Mouse (Mus musculus): Measurements from ENCODE around the gene Olfr211. TPM values are rescaled to one million over a fixed set of nuclear protein-coding genes. Genes with fewer than 3 reads are reported as not detected.

The Olfr211 gene
- polyA plus RNA-seq (2016; fragmentation: Nextera tagmentation; extraction: Ambion mirVana), result not detected in 2 replicates

DNA sequence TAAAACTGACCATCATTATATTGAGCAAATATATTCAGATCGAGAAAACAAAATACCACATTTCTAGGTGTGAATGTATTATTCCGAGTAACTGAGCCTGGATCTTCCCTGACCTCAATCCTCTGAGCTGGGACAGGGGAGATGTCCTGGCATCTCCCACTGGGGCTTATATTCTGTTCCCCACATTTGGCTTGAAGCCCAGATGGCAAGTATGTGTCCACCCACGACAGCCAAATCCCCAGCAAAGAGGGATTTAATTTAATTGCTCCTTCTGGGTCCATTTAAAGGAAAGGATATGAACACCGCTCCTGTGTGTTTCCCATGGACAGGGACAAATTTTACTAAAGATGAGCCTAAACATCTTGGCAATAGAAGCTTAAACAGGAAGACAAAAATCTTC, at the start of gene Olfr211:
TSS of gene Olfr211 (plus strand) at position 301 of the 400 bp plus-strand sequence.
- Histone ChIP-seq H3K4me3 (no peak within 1 kb of the TSS), H3K4me1 (no peaks in the 10 kb centered on the region)
- 81% methylated on average over 4 of the region's 4 CpGs for WGBS

DNA sequence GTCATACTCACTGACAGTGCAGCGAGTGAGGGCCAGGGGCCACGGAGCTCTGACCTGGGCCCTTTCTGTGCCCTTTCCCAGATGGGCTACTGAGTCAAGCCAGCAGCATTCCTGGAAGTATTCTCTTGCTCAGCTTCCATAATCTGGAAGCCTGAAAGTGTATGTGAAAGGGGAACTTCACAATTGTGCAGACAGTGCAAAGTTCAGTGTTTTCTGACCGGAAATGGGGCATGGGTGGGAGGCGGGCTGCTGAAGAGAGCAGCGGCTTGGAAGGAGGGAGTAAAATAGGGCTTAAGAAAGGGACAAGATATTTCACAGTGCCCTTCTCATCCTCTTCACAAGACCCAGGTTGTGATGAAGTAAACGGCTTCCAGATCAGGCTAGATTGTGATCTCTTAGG, 49.4 kb upstream of the Olfr211 start:
- DNase-seq (ENCODE audit: low spot score), result no peak
- Histone ChIP-seq H3K36me3 (no peaks in the 10 kb centered on the region), H3K9me3 (replicated peaks) (no peaks in the 10 kb centered on the region), H3K4me1 (no peaks in the 10 kb centered on the region), H3K4me3 (no peak overlapping the region), H3K27me3 (ENCODE audit: low read depth, poor library complexity, severe bottlenecking) (no peaks in the 10 kb centered on the region), H3K27ac (no peak overlapping the region)
- 89% methylated on average over 6 of the region's 6 CpGs for WGBS

More for the DNA sequence above, at the start of gene Olfr211:
- DNase-seq (ENCODE audit: low spot score), result no peak
- no peak within 1 kb of the TSS for H3K27ac ChIP-seq
- no peaks in the 10 kb centered on the region for H3K36me3 ChIP-seq
- no peaks in the 10 kb centered on the region for H3K9me3 ChIP-seq (replicated peaks)
- no peaks in the 10 kb centered on the region for H3K27me3 ChIP-seq (ENCODE audit: low read depth, poor library complexity, severe bottlenecking)

DNA sequence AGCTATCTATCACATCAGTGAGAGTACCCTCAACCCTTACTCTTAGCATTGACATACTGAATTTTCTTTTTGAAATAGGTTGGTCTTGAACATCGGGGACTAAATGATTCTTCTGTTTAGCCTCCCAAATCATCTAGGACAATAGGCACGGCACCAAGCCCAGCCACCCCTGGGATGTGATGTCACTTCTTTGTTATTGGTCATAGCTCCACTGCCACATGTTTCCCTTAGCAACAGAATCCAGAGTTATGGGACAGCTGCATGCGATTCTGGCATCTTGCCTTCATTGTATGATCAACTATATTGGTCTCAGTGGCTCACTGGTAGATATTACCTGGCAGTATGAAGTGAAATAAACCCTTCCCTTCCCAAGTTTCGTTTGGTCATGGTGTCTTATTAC, 48.4 kb upstream of the Olfr211 start:
- no peaks in the 10 kb centered on the region for H3K36me3 ChIP-seq
- no peaks in the 10 kb centered on the region for H3K9me3 ChIP-seq (replicated peaks)
- no peak overlapping the region for H3K27ac ChIP-seq
- no peak for DNase-seq (ENCODE audit: low spot score)
- WGBS, result 86% methylated on average over 4 of the region's 4 CpGs
- no peak overlapping the region for H3K4me3 ChIP-seq
- no peaks in the 10 kb centered on the region for H3K4me1 ChIP-seq
- no peaks in the 10 kb centered on the region for H3K27me3 ChIP-seq (ENCODE audit: low read depth, poor library complexity, severe bottlenecking)

DNA sequence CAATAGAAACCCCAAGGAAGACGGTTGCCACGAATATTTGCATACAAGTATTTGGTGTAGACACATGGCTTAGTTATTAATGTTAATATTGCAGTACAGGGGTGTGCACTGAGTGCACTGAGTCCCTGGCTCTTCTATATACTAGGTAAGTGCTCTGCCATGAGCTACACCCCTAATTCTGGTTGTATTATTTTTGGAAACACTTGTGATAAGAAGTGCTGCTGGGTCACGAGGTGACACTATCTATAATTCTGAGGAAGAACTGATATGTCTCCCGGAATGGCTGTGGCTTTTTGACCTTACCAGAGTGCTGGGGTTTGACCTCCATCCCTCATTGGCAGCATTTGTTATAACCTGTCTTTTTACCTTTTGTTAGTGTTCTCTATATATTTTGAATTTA, 48.0 kb upstream of the Olfr211 start:
- Histone ChIP-seq H3K36me3 (no peaks in the 10 kb centered on the region), H3K9me3 (replicated peaks) (no peaks in the 10 kb centered on the region), H3K4me1 (no peaks in the 10 kb centered on the region), H3K4me3 (no peak overlapping the region), H3K27me3 (ENCODE audit: low read depth, poor library complexity, severe bottlenecking) (no peaks in the 10 kb centered on the region), H3K27ac (no peak overlapping the region)
- no peak for DNase-seq (ENCODE audit: low spot score)
- WGBS, result 84% methylated on average over 4 of the region's 4 CpGs

DNA sequence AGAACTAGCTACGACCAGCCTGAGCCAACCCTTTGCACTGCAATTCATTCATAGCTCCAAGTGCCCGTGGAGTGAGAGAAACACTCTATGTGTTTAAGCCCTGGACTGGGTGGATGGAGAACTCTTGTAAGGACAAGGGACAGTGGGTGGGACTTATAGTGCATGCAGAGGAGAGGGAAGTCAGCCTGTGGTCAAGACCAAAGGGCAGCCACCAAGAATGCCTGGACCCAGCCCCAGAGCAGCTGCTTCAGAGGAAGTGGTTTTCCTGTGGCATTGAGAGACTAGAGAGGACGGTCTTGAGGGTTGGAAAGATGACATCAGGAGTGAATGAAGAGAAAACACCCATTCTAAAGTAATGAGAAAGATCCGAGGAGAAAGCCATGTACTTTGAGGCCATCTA, 33.1 kb upstream of the Olfr211 start:
- H3K27ac ChIP-seq, result no peak overlapping the region
- no peak for DNase-seq (ENCODE audit: low spot score)
- WGBS, result 85% methylated on average over 4 of the region's 4 CpGs
- H3K36me3 ChIP-seq, result no peaks in the 10 kb centered on the region
- H3K27me3 ChIP-seq (ENCODE audit: low read depth, poor library complexity, severe bottlenecking), result peaks cover 24% of the 10 kb centered on the region
- H3K4me3 ChIP-seq, result no peak overlapping the region
- peaks cover 3% of the 10 kb centered on the region for H3K4me1 ChIP-seq
- no peaks in the 10 kb centered on the region for H3K9me3 ChIP-seq (replicated peaks)

DNA sequence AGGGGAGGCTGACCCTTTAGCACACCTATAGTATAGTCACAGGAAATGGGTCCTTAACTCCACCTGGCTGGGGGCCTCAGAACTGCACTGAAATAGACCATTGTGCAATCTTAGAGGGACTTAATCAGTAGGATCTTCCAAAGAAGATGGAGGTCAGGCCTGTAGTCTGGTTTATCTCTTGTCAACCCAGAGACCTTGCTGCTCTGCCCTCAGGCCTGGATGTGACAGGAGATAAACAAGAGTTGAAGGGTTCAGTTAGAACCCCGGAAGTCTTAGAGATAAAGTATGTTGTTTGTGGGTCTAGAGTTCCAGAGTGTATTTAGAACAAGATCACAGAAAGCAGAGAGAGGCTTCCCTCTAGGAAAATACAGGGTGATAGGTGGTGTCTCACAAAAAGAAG, 32.4 kb upstream of the Olfr211 start:
- 81% methylated on average over 1 of the region's 1 CpGs for WGBS
- DNase-seq (ENCODE audit: low spot score), result no peak
- Histone ChIP-seq H3K36me3 (no peaks in the 10 kb centered on the region), H3K27ac (no peak overlapping the region), H3K4me1 (peaks cover 7% of the 10 kb centered on the region), H3K27me3 (ENCODE audit: low read depth, poor library complexity, severe bottlenecking) (peaks cover 31% of the 10 kb centered on the region), H3K9me3 (replicated peaks) (no peaks in the 10 kb centered on the region), H3K4me3 (no peak overlapping the region)

DNA sequence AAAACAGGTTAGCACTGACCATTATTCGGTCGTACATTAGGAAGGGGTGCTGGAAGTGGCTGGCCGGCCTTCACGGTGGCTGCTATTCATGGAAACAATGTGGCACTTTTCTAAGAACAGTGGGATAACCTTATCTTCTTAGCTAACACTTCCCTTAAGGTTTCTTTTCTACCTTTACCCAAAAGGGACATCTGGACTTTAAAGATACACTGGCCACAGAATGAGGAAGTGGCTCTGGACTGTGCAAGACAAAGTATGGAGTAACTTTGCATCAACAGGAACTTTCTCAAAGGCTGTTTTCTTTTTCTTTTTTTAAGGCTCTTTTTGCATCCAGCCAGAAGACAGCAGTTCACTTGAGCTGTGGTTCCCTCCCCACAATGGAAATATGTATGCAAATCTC, 30.2 kb upstream of the Olfr211 start:
- H3K4me3 ChIP-seq, result no peak overlapping the region
- 83% methylated on average over 4 of the region's 4 CpGs for WGBS
- H3K27me3 ChIP-seq (ENCODE audit: low read depth, poor library complexity, severe bottlenecking), result peaks cover 44% of the 10 kb centered on the region
- H3K9me3 ChIP-seq (replicated peaks), result no peaks in the 10 kb centered on the region
- DNase-seq (ENCODE audit: low spot score), result no peak
- no peak overlapping the region for H3K27ac ChIP-seq
- no peaks in the 10 kb centered on the region for H3K36me3 ChIP-seq
- peaks cover 7% of the 10 kb centered on the region for H3K4me1 ChIP-seq

DNA sequence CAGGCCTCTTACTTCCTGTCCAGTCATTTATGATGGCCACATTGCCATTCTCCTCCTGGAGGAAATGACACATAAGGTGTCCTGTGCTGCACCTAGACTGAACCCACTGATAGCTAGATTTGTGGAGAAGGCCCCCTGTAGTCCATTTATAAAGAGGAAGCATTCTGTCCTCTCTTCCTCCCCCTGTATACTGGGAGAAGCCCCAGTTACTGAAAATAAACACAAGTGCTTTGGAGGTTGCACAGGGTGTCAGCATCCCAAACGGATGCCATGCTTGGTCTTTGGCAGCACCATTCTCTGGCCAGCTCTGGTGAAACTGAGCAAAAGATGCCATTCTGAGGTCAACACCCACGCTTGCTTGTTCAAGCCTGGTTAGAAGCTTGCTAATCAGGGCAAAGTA, 29.7 kb upstream of the Olfr211 start:
- DNase-seq (ENCODE audit: low spot score), result no peak
- no peaks in the 10 kb centered on the region for H3K36me3 ChIP-seq
- H3K27ac ChIP-seq, result no peak overlapping the region
- H3K27me3 ChIP-seq (ENCODE audit: low read depth, poor library complexity, severe bottlenecking), result peaks cover 44% of the 10 kb centered on the region
- no peak overlapping the region for H3K4me3 ChIP-seq
- peaks cover 7% of the 10 kb centered on the region for H3K4me1 ChIP-seq
- WGBS, result 76% methylated on average over 2 of the region's 2 CpGs
- no peaks in the 10 kb centered on the region for H3K9me3 ChIP-seq (replicated peaks)

DNA sequence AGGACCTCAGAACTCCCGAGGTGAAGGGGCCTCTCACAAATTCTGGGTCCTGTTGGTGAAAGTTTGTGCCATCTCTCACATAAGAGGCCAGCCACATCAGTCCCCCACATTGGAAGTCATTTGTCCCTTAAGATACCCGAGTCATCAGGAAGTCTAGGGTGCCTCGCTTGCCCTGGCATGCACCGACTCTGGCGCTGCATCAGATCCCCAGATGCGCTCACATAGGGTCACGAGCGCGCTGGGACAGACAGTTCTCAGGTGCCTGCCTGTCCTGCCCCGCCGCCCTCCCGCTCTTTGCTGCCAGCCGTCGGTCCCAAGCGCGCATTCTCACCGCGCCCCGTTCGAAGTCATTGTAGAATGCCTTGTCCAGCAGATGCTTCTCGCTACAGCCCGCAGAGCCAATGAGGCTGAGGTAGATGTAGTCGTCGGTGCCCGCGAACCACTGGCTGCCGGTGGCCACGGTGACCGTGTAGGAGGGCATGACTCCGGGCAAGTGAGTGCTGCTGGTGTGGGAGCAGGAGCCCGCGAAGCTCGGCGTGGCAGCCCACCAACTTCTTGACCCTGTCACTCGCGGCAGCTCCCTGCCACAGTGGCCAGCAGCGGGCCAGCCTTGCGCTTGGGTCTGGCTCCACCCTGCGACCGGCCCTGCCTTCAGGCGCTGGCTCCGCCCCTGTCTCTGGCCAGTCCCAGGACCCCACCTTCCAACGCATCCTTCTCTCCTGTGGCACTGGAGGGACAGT, 28.2 kb upstream of the Olfr211 start, which contains the start of gene Alox5:
TSS of gene Alox5 (minus strand) at position 635 of the 740 bp plus-strand sequence.
- H3K27me3 ChIP-seq (ENCODE audit: low read depth, poor library complexity, severe bottlenecking), result peaks cover 44% of the 10 kb centered on the region
- H3K36me3 ChIP-seq, result no peaks in the 10 kb centered on the region
- WGBS, result 4% methylated on average over 43 of the region's 43 CpGs
- peak within 1 kb of the TSS; percentile 54 for H3K4me3 ChIP-seq
- no peak within 1 kb of the TSS for H3K27ac ChIP-seq
- DNase-seq (ENCODE audit: low spot score), result peak; percentile 48
- peaks cover 7% of the 10 kb centered on the region for H3K4me1 ChIP-seq
- no peaks in the 10 kb centered on the region for H3K9me3 ChIP-seq (replicated peaks)

DNA sequence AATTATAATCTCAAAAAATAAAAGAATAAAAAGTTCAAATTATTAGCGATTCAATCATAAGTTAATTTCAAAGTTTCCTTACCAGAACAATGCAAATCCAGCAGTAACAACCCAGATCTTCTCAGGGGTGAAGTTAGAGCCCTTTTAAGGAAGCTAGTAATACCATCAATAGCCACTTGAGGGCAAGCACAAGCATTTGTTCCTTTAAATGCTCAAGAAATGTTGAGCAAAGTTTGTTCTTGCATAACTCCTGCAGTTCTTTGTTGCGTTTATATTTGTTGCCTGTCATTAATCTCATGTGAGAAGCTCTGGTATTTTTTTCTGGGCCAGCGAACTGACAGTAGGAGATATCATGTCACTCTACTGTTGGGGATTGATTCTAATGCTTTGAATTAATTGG, 20.8 kb upstream of the Olfr211 start:
- Histone ChIP-seq H3K27ac (no peak overlapping the region), H3K36me3 (no peaks in the 10 kb centered on the region), H3K4me1 (no peaks in the 10 kb centered on the region), H3K27me3 (ENCODE audit: low read depth, poor library complexity, severe bottlenecking) (no peaks in the 10 kb centered on the region), H3K9me3 (replicated peaks) (no peaks in the 10 kb centered on the region), H3K4me3 (no peak overlapping the region)
- WGBS, result 35% methylated on average over 3 of the region's 3 CpGs
- no peak for DNase-seq (ENCODE audit: low spot score)

DNA sequence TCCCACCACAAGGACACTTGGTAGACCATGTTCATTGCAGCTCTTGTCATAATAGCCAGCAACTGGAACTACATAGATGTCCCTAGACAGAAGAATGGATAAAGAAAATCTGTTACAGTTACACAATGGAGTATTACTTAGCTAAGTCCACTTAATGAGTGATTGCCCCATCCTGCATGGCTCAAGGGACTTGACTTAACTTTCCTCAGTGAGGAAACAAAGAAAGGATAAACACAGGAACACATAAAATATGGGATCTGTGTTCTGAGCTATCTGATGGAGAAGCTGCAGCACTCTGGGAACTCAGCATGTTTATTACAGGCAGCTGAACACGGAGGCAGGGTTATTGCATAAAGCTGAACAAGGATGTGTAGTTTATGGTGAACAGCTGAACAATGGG, 3.8 kb upstream of the Olfr211 start:
- WGBS, result 79% methylated on average over 1 of the region's 1 CpGs
- Histone ChIP-seq H3K9me3 (replicated peaks) (no peaks in the 10 kb centered on the region), H3K4me3 (no peak overlapping the region), H3K27ac (no peak overlapping the region), H3K27me3 (ENCODE audit: low read depth, poor library complexity, severe bottlenecking) (no peaks in the 10 kb centered on the region), H3K4me1 (no peaks in the 10 kb centered on the region), H3K36me3 (no peaks in the 10 kb centered on the region)
- no peak for DNase-seq (ENCODE audit: low spot score)

DNA sequence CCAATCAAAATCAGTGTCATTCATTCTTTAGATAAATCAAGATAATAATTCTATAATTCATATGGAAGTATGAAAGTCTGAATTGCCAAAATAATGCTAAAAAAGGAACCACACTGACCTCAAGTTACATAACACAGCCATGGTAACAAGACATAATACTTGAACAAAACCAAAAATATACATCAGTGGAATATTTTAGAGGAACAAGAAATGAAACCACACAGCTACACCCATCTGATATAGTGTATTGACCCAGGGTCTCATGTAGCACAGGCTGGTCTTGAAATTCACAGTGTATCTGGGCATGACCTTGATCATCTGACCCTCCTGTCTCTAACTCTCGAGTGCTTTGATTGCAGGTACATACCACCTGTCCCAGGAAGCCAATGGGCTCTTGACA, 2.1 kb upstream of the Olfr211 start:
- Histone ChIP-seq H3K4me3 (no peak overlapping the region), H3K27me3 (ENCODE audit: low read depth, poor library complexity, severe bottlenecking) (no peaks in the 10 kb centered on the region), H3K4me1 (no peaks in the 10 kb centered on the region), H3K27ac (no peak overlapping the region), H3K9me3 (replicated peaks) (no peaks in the 10 kb centered on the region), H3K36me3 (no peaks in the 10 kb centered on the region)
- WGBS, result 77% methylated on average over 1 of the region's 1 CpGs
- DNase-seq (ENCODE audit: low spot score), result no peak

DNA sequence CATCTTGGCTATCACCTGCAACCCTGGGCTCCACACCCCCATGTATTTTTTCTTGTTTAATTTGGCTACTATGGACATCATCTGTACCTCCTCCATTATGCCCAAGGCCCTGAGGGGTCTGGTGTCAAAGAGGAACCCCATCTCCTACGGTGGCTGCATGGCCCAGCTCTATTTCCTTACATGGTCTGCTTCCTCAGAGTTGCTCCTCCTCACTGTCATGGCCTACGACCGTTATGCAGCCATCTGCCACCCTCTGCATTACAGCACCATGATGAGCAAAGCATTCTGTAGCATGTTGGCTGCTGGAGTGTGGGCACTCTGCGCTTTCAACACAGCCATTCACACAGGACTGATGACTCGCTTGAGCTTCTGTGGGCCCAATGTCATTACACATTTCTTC, 4.9 kb downstream of the Olfr211 start:
- WGBS, result 89% methylated on average over 5 of the region's 5 CpGs
- no peak overlapping the region for H3K27ac ChIP-seq
- H3K36me3 ChIP-seq, result no peaks in the 10 kb centered on the region
- H3K27me3 ChIP-seq (ENCODE audit: low read depth, poor library complexity, severe bottlenecking), result no peaks in the 10 kb centered on the region
- no peak overlapping the region for H3K4me3 ChIP-seq
- H3K9me3 ChIP-seq (replicated peaks), result no peaks in the 10 kb centered on the region
- no peak for DNase-seq (ENCODE audit: low spot score)
- H3K4me1 ChIP-seq, result no peaks in the 10 kb centered on the region

DNA sequence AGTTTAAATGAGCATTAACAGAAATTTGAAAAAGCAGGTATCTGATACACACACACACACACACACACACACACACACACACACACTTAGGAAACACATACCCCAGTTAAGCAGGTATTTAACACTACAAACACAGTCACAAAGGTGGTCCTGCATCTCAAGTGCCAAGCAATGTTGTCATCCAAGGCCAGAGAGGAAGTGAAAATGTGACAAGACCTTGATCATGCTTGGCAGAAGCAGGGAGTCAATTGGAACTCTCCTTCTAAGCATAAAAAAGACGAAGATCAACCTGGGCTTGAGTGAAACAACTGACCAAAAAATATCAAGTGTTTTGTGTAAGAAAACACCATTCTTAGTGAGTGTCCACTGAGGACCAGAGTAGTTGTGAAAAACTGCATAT, 7.1 kb downstream of the Olfr211 start:
- Histone ChIP-seq H3K4me1 (no peaks in the 10 kb centered on the region), H3K9me3 (replicated peaks) (no peaks in the 10 kb centered on the region), H3K27ac (no peak overlapping the region), H3K36me3 (no peaks in the 10 kb centered on the region), H3K4me3 (no peak overlapping the region), H3K27me3 (ENCODE audit: low read depth, poor library complexity, severe bottlenecking) (no peaks in the 10 kb centered on the region)
- 83% methylated on average over 1 of the region's 1 CpGs for WGBS
- DNase-seq (ENCODE audit: low spot score), result no peak
